Mouse (Mus musculus): ENCODE results near the gene Olfml3.

DNA sequence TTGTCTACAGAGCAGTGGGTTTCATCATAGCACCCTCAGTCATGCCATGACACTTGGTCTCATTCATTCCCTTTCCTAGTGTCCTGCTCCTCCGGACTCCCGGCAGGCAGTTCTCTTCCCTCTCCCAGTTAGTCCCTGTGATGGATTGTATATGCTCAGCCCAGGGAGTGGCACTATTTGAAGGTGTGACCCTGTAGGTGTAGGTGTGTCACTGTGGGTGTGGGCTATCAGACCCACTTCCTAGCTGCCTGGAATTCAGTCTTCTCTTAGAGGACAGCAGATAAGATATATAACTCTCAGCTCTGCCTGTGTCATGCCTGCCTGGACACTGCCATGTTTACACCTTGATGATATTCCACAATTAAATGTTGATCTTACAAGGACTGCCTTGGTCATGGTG lies 19.1 kb upstream of the Olfml3 start:
- TF ChIP-seq CTCF (conservative IDR thresholded peaks at IDR 0.05; ENCODE audit: low read length) (no peak), NANOG (IDR thresholded peaks at IDR 0.05; ENCODE audit: borderline replicate concordance, low read length) (no peak)

All from E14TG2a.4 (cell line).